Mouse (Mus musculus) C2C12 (cell line): ENCODE results near the gene Rnf31. TPM values are rescaled to one million over a fixed set of nuclear protein-coding genes. Genes with fewer than 3 reads are reported as not detected.

ENCODE experiments used
- H3K27me3 ChIP-seq: one replicate; pipeline ENCODE4 v1.6.1; 2011; ENCODE audit not compliant: control insufficient read depth, insufficient read depth, insufficient read length
- H3K36me3 ChIP-seq: one replicate; pipeline ENCODE4 v1.6.1; 2011; ENCODE audit not compliant: control insufficient read depth, insufficient read depth
- H3K4me3 ChIP-seq: one replicate; pipeline ENCODE4 v1.5.1; 2011; ENCODE audit warnings: mild to moderate bottlenecking, control low read depth; ENCODE audit not compliant: poor library complexity, insufficient read depth, severe bottlenecking
- H3K79me2 ChIP-seq: one replicate; pipeline ENCODE4 v1.6.1; 2011; ENCODE audit not compliant: control insufficient read depth, insufficient read depth
- H3K79me3 ChIP-seq: one replicate; pipeline ENCODE4 v1.6.1; 2011; ENCODE audit warnings: low read depth, control low read depth
- H3ac ChIP-seq: one replicate; pipeline ENCODE3; 2011; ENCODE audit warnings: low read depth; ENCODE audit not compliant: control insufficient read depth, insufficient read length
- CEBPB ChIP-seq: IDR thresholded peaks from one replicate; pipeline ENCODE4 v1.6.1; 2011; ENCODE audit warnings: low read depth, mild to moderate bottlenecking, control low read depth, moderate library complexity
- CTCF ChIP-seq: IDR thresholded peaks from one replicate; pipeline ENCODE4 v1.5.1; 2011; ENCODE audit not compliant: control insufficient read depth, insufficient read depth, insufficient read length
- FOSL1 ChIP-seq: IDR thresholded peaks from one replicate; pipeline ENCODE4 v1.8.0; 2011; ENCODE audit warnings: mild to moderate bottlenecking, low read length; ENCODE audit not compliant: poor library complexity, insufficient read depth, severe bottlenecking
- MAX ChIP-seq: IDR thresholded peaks from one replicate; pipeline ENCODE4 v1.6.1; 2011; ENCODE audit warnings: mild to moderate bottlenecking, control low read depth
- MYOD1 ChIP-seq: IDR thresholded peaks from one replicate; pipeline ENCODE4 v1.6.1; 2011; ENCODE audit warnings: low read depth; ENCODE audit not compliant: control insufficient read depth, insufficient read length
- MYOG ChIP-seq: IDR thresholded peaks from one replicate; pipeline ENCODE4 v1.6.1; 2011; ENCODE audit not compliant: control insufficient read depth, insufficient read length; ENCODE audit errors: extremely low read depth
- USF1 ChIP-seq: IDR thresholded peaks from one replicate; pipeline ENCODE4 v1.6.1; 2011; ENCODE audit warnings: low read depth, mild to moderate bottlenecking, control low read depth, moderate library complexity
- polyA plus RNA-seq: library from polyadenylated mRNA; unstranded; fragments of >200 nt; fragmentation: generic; extraction: Trizol; gene quantifications from one replicate; pipeline ENCODE4 v1.2.1, GENCODE M21; 2012; ENCODE audit warnings: missing spikeins

Gene Rnf31
- polyA plus RNA-seq, 1 experiment = 9.4 TPM

GRCm38 (mm10) chr14:55603633-55604576 is 12.4 kb downstream of the Rnf31 start:
- TF ChIP-seq MYOD1 = no peak
- no peak for TF ChIP-seq MYOG
- TF ChIP-seq USF1 = peak; percentile 89
- TF ChIP-seq CTCF = peak; percentile 61
- no peak for TF ChIP-seq FOSL1
- TF ChIP-seq MAX = peak; percentile 75
- Histone ChIP-seq H3K4me3 (no peak overlapping the region), H3K79me3 (no peaks in the 10 kb centered on the region), H3K79me2 (no peaks in the 10 kb centered on the region), H3K36me3 (peaks cover 70% of the 10 kb centered on the region), H3K27me3 (no peaks in the 10 kb centered on the region), H3ac (no peak overlapping the region)

DNA sequence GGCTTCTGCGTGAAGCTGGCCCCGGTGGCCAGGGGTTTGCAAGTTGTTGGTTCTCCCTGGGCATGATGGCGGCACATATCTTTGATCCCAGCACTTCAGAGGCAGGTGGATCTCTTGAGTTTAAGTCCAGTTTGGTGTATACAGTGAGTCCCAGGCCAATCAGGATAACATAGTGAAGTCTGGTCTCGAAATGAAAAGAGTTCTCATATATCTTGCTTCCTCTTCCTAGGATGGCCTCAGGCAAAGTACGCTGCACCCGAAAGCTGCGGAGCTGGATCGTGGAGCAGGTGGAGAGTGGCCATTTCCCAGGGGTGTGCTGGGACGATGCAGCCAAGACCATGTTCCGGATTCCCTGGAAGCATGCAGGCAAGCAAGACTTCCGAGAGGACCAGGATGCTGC is 13.3 kb downstream of the Rnf31 start:
- H3K4me3 ChIP-seq = no peak overlapping the region
- no peaks in the 10 kb centered on the region for H3K27me3 ChIP-seq
- no peak overlapping the region for H3ac ChIP-seq
- TF ChIP-seq MYOG = no peak
- TF ChIP-seq MYOD1 = no peak
- no peak for TF ChIP-seq MAX
- no peaks in the 10 kb centered on the region for H3K79me2 ChIP-seq
- no peaks in the 10 kb centered on the region for H3K79me3 ChIP-seq
- H3K36me3 ChIP-seq = peaks cover 70% of the 10 kb centered on the region

GRCm38 (mm10) chr14:55605743-55606459 is 14.4 kb downstream of the Rnf31 start:
- Histone ChIP-seq H3K4me3 (no peak overlapping the region), H3K27me3 (no peaks in the 10 kb centered on the region), H3K79me3 (no peaks in the 10 kb centered on the region), H3K36me3 (peaks cover 60% of the 10 kb centered on the region), H3K79me2 (no peaks in the 10 kb centered on the region), H3ac (no peak overlapping the region)
- no peak for TF ChIP-seq MYOG
- TF ChIP-seq MAX = no peak
- TF ChIP-seq MYOD1 = no peak
- no peak for TF ChIP-seq FOSL1
- TF ChIP-seq USF1 = no peak
- no peak for TF ChIP-seq CTCF
- TF ChIP-seq CEBPB = no peak

DNA sequence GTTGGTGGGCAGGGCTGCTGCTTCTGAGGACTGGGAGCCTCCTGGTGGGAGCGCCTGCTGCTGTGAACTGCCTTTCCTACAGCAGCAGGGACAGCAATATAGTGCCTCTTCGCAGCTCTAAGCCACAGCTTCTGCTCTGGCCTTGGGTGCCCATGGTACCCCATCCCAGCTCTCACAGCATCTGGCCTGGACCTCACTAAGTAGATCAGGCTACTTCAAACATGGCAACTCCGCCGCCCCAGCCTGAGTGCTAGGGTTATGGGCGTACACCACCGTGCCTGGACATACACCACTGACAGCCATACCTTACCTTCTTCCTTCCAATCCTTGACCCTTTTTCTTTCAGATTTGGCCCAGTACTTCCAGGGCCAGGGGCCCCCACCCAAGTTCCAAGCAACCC is 16.8 kb downstream of the Rnf31 start:
- H3ac ChIP-seq = no peak overlapping the region
- no peaks in the 10 kb centered on the region for H3K27me3 ChIP-seq
- H3K36me3 ChIP-seq = peaks cover 42% of the 10 kb centered on the region
- no peak overlapping the region for H3K4me3 ChIP-seq
- no peaks in the 10 kb centered on the region for H3K79me3 ChIP-seq
- no peak for TF ChIP-seq CTCF
- TF ChIP-seq MAX = no peak
- TF ChIP-seq MYOD1 = no peak
- no peak for TF ChIP-seq USF1
- no peak for TF ChIP-seq FOSL1
- no peaks in the 10 kb centered on the region for H3K79me2 ChIP-seq

- no peak overlapping the region for H3K4me3 ChIP-seq
- no peaks in the 10 kb centered on the region for H3K27me3 ChIP-seq
- H3K79me3 ChIP-seq = no peaks in the 10 kb centered on the region
- no peak overlapping the region for H3ac ChIP-seq
- H3K79me2 ChIP-seq = no peaks in the 10 kb centered on the region
- peaks cover 14% of the 10 kb centered on the region for H3K36me3 ChIP-seq
- TF ChIP-seq MYOG (no peak), MYOD1 (no peak), CTCF (no peak), USF1 (no peak), FOSL1 (no peak), MAX (no peak), CEBPB (no peak)
Observed at GRCm38 (mm10) chr14:55613346-55613745, 21.8 kb downstream of the Rnf31 start.
